Mouse (Mus musculus) heart, postnatal 0 days (tissue): ENCODE results near the gene Pla2g2f.

Experiments used
- CTCF ChIP-seq: IDR thresholded peaks from 2 replicates; pipeline ENCODE4 v1.5.1; 2016; ENCODE audit warnings: antibody characterized with exemption, control low read depth, low read depth
- EP300 ChIP-seq: IDR thresholded peaks from 2 replicates; pipeline ENCODE4 v1.6.1; 2016; ENCODE audit warnings: antibody characterized with exemption, low read depth

GRCm38 (mm10) chr4:138796513-138797216, 39.2 kb upstream of the Pla2g2f start:
- no peak for TF ChIP-seq CTCF
- no peak for TF ChIP-seq EP300
